Mouse (Mus musculus) megakaryocyte, embryonic 14.5 days (primary cell): ENCODE data around the gene Junb.

Experiments
- FLI1 ChIP-seq: IDR thresholded peaks from 2 replicates; pipeline ENCODE4 v1.6.1; 2012; ENCODE audit warnings: low read length, inconsistent platforms, mixed read lengths
- GATA1 ChIP-seq: IDR thresholded peaks from 3 replicates; pipeline ENCODE4 v1.6.1; 2012; ENCODE audit warnings: mixed read lengths, low read length, inconsistent platforms, borderline replicate concordance

- no peak for TF ChIP-seq GATA1
- no peak for TF ChIP-seq FLI1
Measured at GRCm38 (mm10) chr8:84990349-84990748, 11.8 kb upstream of the Junb start, which contains the start of gene Hook2.
